In genomic region chr10:78411851-78412250, GRCm38 (mm10) we compare ENCODE assay signal across 8 mouse cellular contexts. TPM values are rescaled to one million over a fixed set of nuclear protein-coding genes. Genes with fewer than 3 reads are reported as not detected.
DNase-seq lines count a peak whose midpoint lies in the region; ATAC-seq and TF ChIP-seq lines count a peak whose summit lies in the region.

No protein-coding gene starts in this region.

- peaks cover 38% of the 10 kb centered on the region for H3K36me3 ChIP-seq in heart, postnatal 0 days (replicated peaks; ENCODE audit: control insufficient read depth, insufficient read depth, low read length)
- peaks cover 14% of the 10 kb centered on the region for H3K36me3 ChIP-seq in midbrain, embryonic 11.5 days (ENCODE audit: control insufficient read depth, insufficient read depth, low read length)

- peak overlapping the region; percentile 73 for H3K4me2 ChIP-seq in heart, postnatal 0 days (ENCODE audit: low read depth, low read length)
- H3K4me2 ChIP-seq in midbrain, embryonic 11.5 days: peak overlapping the region; percentile 84

- no peak for TF ChIP-seq CTCF in bone marrow, adult 2 months (IDR thresholded peaks at IDR 0.05; ENCODE audit: control insufficient read depth, insufficient read depth, low read length)
- TF ChIP-seq CTCF in heart, postnatal 0 days (IDR thresholded peaks at IDR 0.05; ENCODE audit: low read depth): no peak

- no peaks in the 10 kb centered on the region; the same call in 1 of the 2 replicates for H3K4me1 ChIP-seq in bone marrow, adult 2 months (ENCODE audit: control insufficient read depth, insufficient read depth, low read length)
- H3K4me1 ChIP-seq in heart, postnatal 0 days (ENCODE audit: control insufficient read depth, insufficient read depth): no peaks in the 10 kb centered on the region; the same call in 1 of the 2 replicates
- peaks cover 6% of the 10 kb centered on the region; the same call in 1 of the 2 replicates for H3K4me1 ChIP-seq in midbrain, embryonic 11.5 days (ENCODE audit: control insufficient read depth, insufficient read depth, low read length)

- DNase-seq in kidney, adult 9 months: peak; percentile 15
- DNase-seq in kidney, adult 18-20 months: no peak
- DNase-seq in heart, postnatal 0 days (ENCODE audit: low spot score): no peak
- DNase-seq in midbrain, embryonic 11.5 days (ENCODE audit: low spot score, missing footprints): no peak
- DNase-seq in ovary, adult 18-20 months (ENCODE audit: low spot score): no peak
- DNase-seq in B cell, adult 2 months: no peak
- no peak for DNase-seq in frontal cortex, postnatal 14 days (ENCODE audit: low spot score in 2 of 2)

- no peaks in the 10 kb centered on the region for H3K27me3 ChIP-seq in heart, postnatal 0 days (ENCODE audit: control insufficient read depth, insufficient read depth, low read length)
- H3K27me3 ChIP-seq in midbrain, embryonic 11.5 days (ENCODE audit: control insufficient read depth, insufficient read depth, low read length): no peaks in the 10 kb centered on the region

- no peaks in the 10 kb centered on the region for H3K9me3 ChIP-seq in heart, postnatal 0 days (replicated peaks; ENCODE audit: control insufficient read depth, low read length)
- no peaks in the 10 kb centered on the region for H3K9me3 ChIP-seq in midbrain, embryonic 11.5 days (ENCODE audit: control insufficient read depth, low read length)

- peak overlapping the region; percentile 78; the same call in 1 of the 2 replicates for H3K9ac ChIP-seq in heart, postnatal 0 days (replicated peaks; ENCODE audit: low read depth, low read length)
- H3K9ac ChIP-seq in midbrain, embryonic 11.5 days (ENCODE audit: low read length): peak overlapping the region; percentile 90; the same call in 1 of the 2 replicates

- no peak for TF ChIP-seq EP300 in heart, postnatal 0 days (IDR thresholded peaks at IDR 0.05; ENCODE audit: low read depth)

- ATAC-seq in heart, postnatal 0 days (ENCODE audit: insufficient read depth, low read depth): no peak
- no peak for ATAC-seq in midbrain, embryonic 11.5 days (ENCODE audit: low FRiP score)

- TF ChIP-seq POLR2A in bone marrow, adult 2 months (IDR thresholded peaks at IDR 0.05; ENCODE audit: borderline replicate concordance, control insufficient read depth, low read depth, low read length): no peak

- no peak overlapping the region for H3K27ac ChIP-seq in bone marrow, adult 2 months (ENCODE audit: control insufficient read depth, insufficient read depth, low read depth, low read length, poor library complexity)
- H3K27ac ChIP-seq in heart, postnatal 0 days (ENCODE audit: low read depth): no peak overlapping the region
- no peak overlapping the region for H3K27ac ChIP-seq in midbrain, embryonic 11.5 days (ENCODE audit: low read depth, low read length)

- 7% methylated on average over 8 of the region's 8 CpGs for WGBS in bone marrow, adult 2 months
- 18% methylated on average over 8 of the region's 8 CpGs for WGBS in heart, postnatal 0 days
- 19% methylated on average over 8 of the region's 8 CpGs for WGBS in midbrain, embryonic 11.5 days

- H3K4me3 ChIP-seq in bone marrow, adult 2 months (replicated peaks; ENCODE audit: control insufficient read depth, low read depth, low read length): peak overlapping the region; percentile 89
- peak overlapping the region; percentile 94 for H3K4me3 ChIP-seq in heart, postnatal 0 days (ENCODE audit: low read depth, low read length)
- peak overlapping the region; percentile 94 for H3K4me3 ChIP-seq in midbrain, embryonic 11.5 days (ENCODE audit: low read depth, low read length)

RNA-seq across cellular contexts. Expression of gene Rrp1, which starts 1.0 kb away (rescaled TPM):
- polyA plus RNA-seq in bone marrow, adult 2 months (2011; ENCODE audit: insufficient read depth, insufficient read length, low replicate concordance, missing spikeins): 80.6 and 132 TPM in 2 replicates
- total RNA-seq in heart, postnatal 0 days (2014; rRNA removed; ENCODE audit: low replicate concordance): 86.6 and 119 TPM in 2 replicates
- 169 and 177 TPM in 2 replicates for polyA plus RNA-seq in heart, postnatal 0 days (2015; fragmentation: Nextera tagmentation; extraction: Ambion mirVana)
- 223 and 244 TPM in 2 replicates for polyA plus RNA-seq in midbrain, embryonic 11.5 days (2014; fragmentation: Nextera tagmentation; extraction: Ambion mirVana)

RNA-seq across cellular contexts. Expression of gene Cstb, which starts 13.6 kb away (rescaled TPM):
- 41.1 and 77.8 TPM in 2 replicates for polyA plus RNA-seq in bone marrow, adult 2 months (2011; ENCODE audit: insufficient read depth, insufficient read length, low replicate concordance, missing spikeins)
- 21.8 and 99.5 TPM in 2 replicates for total RNA-seq in heart, postnatal 0 days (2014; rRNA removed; ENCODE audit: low replicate concordance)
- 149 and 153 TPM in 2 replicates for polyA plus RNA-seq in heart, postnatal 0 days (2015; fragmentation: Nextera tagmentation; extraction: Ambion mirVana)
- 109 and 115 TPM in 2 replicates for polyA plus RNA-seq in midbrain, embryonic 11.5 days (2014; fragmentation: Nextera tagmentation; extraction: Ambion mirVana)

RNA-seq across cellular contexts. Expression of gene Pdxk, which starts 52.9 kb away (rescaled TPM):
- 2.2 and 3.3 TPM in 2 replicates for polyA plus RNA-seq in bone marrow, adult 2 months (2011; ENCODE audit: insufficient read depth, insufficient read length, low replicate concordance, missing spikeins)
- 3.7 and 4.5 TPM in 2 replicates for total RNA-seq in heart, postnatal 0 days (2014; rRNA removed; ENCODE audit: low replicate concordance)
- polyA plus RNA-seq in heart, postnatal 0 days (2015; fragmentation: Nextera tagmentation; extraction: Ambion mirVana): 3.8 and 4.6 TPM in 2 replicates
- polyA plus RNA-seq in midbrain, embryonic 11.5 days (2014; fragmentation: Nextera tagmentation; extraction: Ambion mirVana): 6.2 and 6.4 TPM in 2 replicates

RNA-seq across cellular contexts. Expression of gene Agpat3, which starts 59.6 kb away (rescaled TPM):
- polyA plus RNA-seq in bone marrow, adult 2 months (2011; ENCODE audit: insufficient read depth, insufficient read length, low replicate concordance, missing spikeins): 15.4 and 21.4 TPM in 2 replicates
- 151 and 164 TPM in 2 replicates for total RNA-seq in heart, postnatal 0 days (2014; rRNA removed; ENCODE audit: low replicate concordance)
- 173 and 182 TPM in 2 replicates for polyA plus RNA-seq in heart, postnatal 0 days (2015; fragmentation: Nextera tagmentation; extraction: Ambion mirVana)
- polyA plus RNA-seq in midbrain, embryonic 11.5 days (2014; fragmentation: Nextera tagmentation; extraction: Ambion mirVana): 37.8 and 46.3 TPM in 2 replicates
